18 mouse cellular contexts compared by ENCODE assay signal in genomic region chr8:106899473-106899872, GRCm38 (mm10). TPM values are rescaled to one million over a fixed set of nuclear protein-coding genes. Genes with fewer than 3 reads are reported as not detected.
DNase-seq lines count a peak whose midpoint lies in the region; ATAC-seq lines count a peak whose summit lies in the region.
"Had no signal": no experiment of that assay in that cellular context is flagged by ENCODE, and none has a peak within 500 bp of the region (broad histone marks: within the 10 kb centered on the region; RNA-seq: fewer than 3 reads in every experiment).

No protein-coding gene starts in this region.

- WGBS in heart, embryonic 10.5 days: 90% methylated on average over 5 of the region's 5 CpGs
- 91% methylated on average over 5 of the region's 5 CpGs for WGBS in heart, embryonic 11.5 days (ENCODE audit: insufficient replicate concordance)

- H3K4me1 ChIP-seq in heart, embryonic 10.5 days: peaks cover 4% of the 10 kb centered on the region
- peaks cover 2% of the 10 kb centered on the region; the same call in 1 of the 2 replicates for H3K4me1 ChIP-seq in heart, embryonic 11.5 days (ENCODE audit: control insufficient read depth, insufficient read depth, low read length)
- peaks cover 4% of the 10 kb centered on the region; the same call in 1 of the 2 replicates for H3K4me1 ChIP-seq in brown adipose tissue, adult 24 weeks (ENCODE audit: control insufficient read depth, insufficient read depth, insufficient read length, low read length)

- H3K36me3 ChIP-seq in heart, embryonic 10.5 days: peaks cover 92% of the 10 kb centered on the region
- H3K36me3 ChIP-seq in heart, embryonic 11.5 days (ENCODE audit: control insufficient read depth, insufficient read depth, low read length): peaks cover 32% of the 10 kb centered on the region

- no peaks in the 10 kb centered on the region for H3K9me3 ChIP-seq in heart, embryonic 10.5 days
- no peaks in the 10 kb centered on the region for H3K9me3 ChIP-seq in heart, embryonic 11.5 days (replicated peaks; ENCODE audit: control insufficient read depth, low read length)
- H3K9me3 ChIP-seq: embryonic facial prominence, embryonic 10.5 days; embryonic facial prominence, embryonic 12.5 days; forebrain, embryonic 13.5 days; forebrain, embryonic 15.5 days had no signal

- H3K4me3 ChIP-seq in heart, embryonic 10.5 days: no peak overlapping the region
- no peak overlapping the region for H3K4me3 ChIP-seq in heart, embryonic 11.5 days (ENCODE audit: low read depth, low read length)
- no peak overlapping the region for H3K4me3 ChIP-seq in brown adipose tissue, adult 24 weeks (ENCODE audit: insufficient read depth, low read depth, low read length)
- H3K4me3 ChIP-seq: embryonic facial prominence, embryonic 10.5 days; embryonic facial prominence, embryonic 12.5 days; forebrain, embryonic 13.5 days; forebrain, embryonic 15.5 days had no signal

- no peaks in the 10 kb centered on the region for H3K27me3 ChIP-seq in heart, embryonic 10.5 days (ENCODE audit: insufficient read depth, poor library complexity, severe bottlenecking)
- no peaks in the 10 kb centered on the region for H3K27me3 ChIP-seq in heart, embryonic 11.5 days (ENCODE audit: control insufficient read depth, insufficient read depth, low read length)
- H3K27me3 ChIP-seq: embryonic facial prominence, embryonic 12.5 days; forebrain, embryonic 13.5 days; forebrain, embryonic 15.5 days had no signal

- H3K4me2 ChIP-seq in heart, embryonic 11.5 days: no peak overlapping the region
- H3K4me2 ChIP-seq: embryonic facial prominence, embryonic 12.5 days; forebrain, embryonic 13.5 days; forebrain, embryonic 15.5 days had no signal

- no peak for ATAC-seq in heart, embryonic 11.5 days (replicated peaks; ENCODE audit: insufficient number of reproducible peaks, low FRiP score, low TSS enrichment)
- ATAC-seq: forebrain, embryonic 13.5 days; forebrain, embryonic 15.5 days; forebrain, postnatal 0 days had no signal

- no peak overlapping the region for H3K9ac ChIP-seq in heart, embryonic 11.5 days (ENCODE audit: low read depth, low read length)
- H3K9ac ChIP-seq: embryonic facial prominence, embryonic 12.5 days; forebrain, embryonic 13.5 days; forebrain, embryonic 15.5 days; forebrain, postnatal 0 days had no signal

- no peak overlapping the region for H3K27ac ChIP-seq in heart, embryonic 10.5 days
- H3K27ac ChIP-seq in heart, embryonic 11.5 days (ENCODE audit: low read depth, low read length): no peak overlapping the region
- peak overlapping the region; percentile 38; the same call in 1 of the 2 replicates for H3K27ac ChIP-seq in brown adipose tissue, adult 24 weeks (replicated peaks; ENCODE audit: low read depth, low read length)
- H3K27ac ChIP-seq: embryonic facial prominence, embryonic 10.5 days; embryonic facial prominence, embryonic 12.5 days; forebrain, embryonic 13.5 days; forebrain, embryonic 15.5 days had no signal

- DNase-seq in adrenal gland, postnatal 10 days: peak; percentile 34
- no peak for DNase-seq in adrenal gland, postnatal 14 days
- peak; percentile 57 for DNase-seq in heart, embryonic 10.5 days (ENCODE audit: low spot score)
- peak; percentile 62 for DNase-seq in adipocyte (ENCODE audit: low spot score)
- no peak for DNase-seq in retina, embryonic 14.5 days (ENCODE audit: low spot score)
- DNase-seq: adrenal gland, postnatal 25 days; cerebellum, adult 11 months; cerebellum, adult 18-20 months; cerebellum, adult 9-10 months; cerebellum, postnatal 10 days; cerebellum, postnatal 25 days; forebrain, postnatal 0 days had no signal

RNA-seq across cellular contexts. Expression of gene Utp4, which starts 6.0 kb away (rescaled TPM):
- 10 to 100 TPM; 36.2 to 40.8 TPM for total RNA-seq in adrenal gland, postnatal 10 days (2021)
- 47.2 and 49.9 TPM in 2 replicates for total RNA-seq in adrenal gland, postnatal 14 days (2021)
- 61.5 and 79.9 TPM in 2 replicates for polyA plus RNA-seq in heart, embryonic 10.5 days (2016; fragmentation: Nextera tagmentation; extraction: Ambion mirVana)
- 53.9 and 56.9 TPM in 2 replicates for polyA plus RNA-seq in heart, embryonic 11.5 days (2014; fragmentation: Nextera tagmentation; extraction: Ambion mirVana)
- polyA plus RNA-seq in brown adipose tissue, adult 24 weeks (2012; ENCODE audit: insufficient read depth, insufficient read length, missing spikeins): 19.8 and 24.4 TPM in 2 replicates

RNA-seq across cellular contexts. Expression of gene Has3, which starts 29.4 kb away (rescaled TPM):
- total RNA-seq in adrenal gland, postnatal 10 days (2021): 1 to 10 TPM in 1 of 2 experiments, under 1 TPM in 1; 0.96 to 2.2 TPM
- total RNA-seq in adrenal gland, postnatal 14 days (2021): 0.83 and 1.0 TPM in 2 replicates
- 0.25 TPM in 1 of 2 replicates, not detected in the other for polyA plus RNA-seq in heart, embryonic 10.5 days (2016; fragmentation: Nextera tagmentation; extraction: Ambion mirVana)
- 0.08 and 0.17 TPM in 2 replicates for polyA plus RNA-seq in heart, embryonic 11.5 days (2014; fragmentation: Nextera tagmentation; extraction: Ambion mirVana)
- polyA plus RNA-seq in brown adipose tissue, adult 24 weeks (2012; ENCODE audit: insufficient read depth, insufficient read length, missing spikeins): not detected in 2 replicates

RNA-seq across cellular contexts. Expression of gene Sntb2, which starts 36.1 kb away (rescaled TPM):
- total RNA-seq in adrenal gland, postnatal 10 days (2021): 10 to 100 TPM; 23.5 to 30.0 TPM
- total RNA-seq in adrenal gland, postnatal 14 days (2021): 24.2 and 28.2 TPM in 2 replicates
- 8.7 and 9.8 TPM in 2 replicates for polyA plus RNA-seq in heart, embryonic 10.5 days (2016; fragmentation: Nextera tagmentation; extraction: Ambion mirVana)
- polyA plus RNA-seq in heart, embryonic 11.5 days (2014; fragmentation: Nextera tagmentation; extraction: Ambion mirVana): 6.0 and 8.0 TPM in 2 replicates
- polyA plus RNA-seq in brown adipose tissue, adult 24 weeks (2012; ENCODE audit: insufficient read depth, insufficient read length, missing spikeins): 4.1 and 6.9 TPM in 2 replicates

Comparison
In these comparisons a context has a peak if more than half of its experiments do, and no peak if none do; other contexts are left out.
1. DNase-seq: peak in adrenal gland, postnatal 10 days (single experiment), heart, embryonic 10.5 days (single experiment) and adipocyte (single experiment); none in adrenal gland, postnatal 14 days (single experiment) and retina, embryonic 14.5 days (single experiment).